Mouse (Mus musculus): ENCODE results near the gene Esf1. TPM values are rescaled to one million over a fixed set of nuclear protein-coding genes. Genes with fewer than 3 reads are reported as not detected.
"Not testable (repeated sequence)": the region's sequence is repeated elsewhere in the genome, so short reads cannot be mapped to it uniquely, and the experiment has no call there.

Gene Esf1
- total RNA-seq, 2 experiments from 2014 or later: 20.0 to 23.5 TPM

GRCm38 (mm10) chr2:140125516-140125915 lies 44.8 kb downstream of the Esf1 start:
- no peak for DNase-seq (ENCODE audit: low spot score in 2 of 2)
- TF ChIP-seq CTCF (conservative IDR thresholded peaks at IDR 0.05): peak; percentile 24
- no peak overlapping the region for H3K4me3 ChIP-seq
- no peak overlapping the region for H3K27ac ChIP-seq

- TF ChIP-seq CTCF (conservative IDR thresholded peaks at IDR 0.05): no peak; the same call in 1 of the 2 replicates
- peak; percentile 62 to 74 for DNase-seq (ENCODE audit: low spot score in 2 of 2)
- H3K27ac ChIP-seq: peak overlapping the region; percentile 43; the same call in 1 of the 2 replicates
- H3K4me3 ChIP-seq: no peak overlapping the region
Measured at GRCm38 (mm10) chr2:140113851-140114250, 56.5 kb downstream of the Esf1 start.

- Histone ChIP-seq H3K27ac (no peak overlapping the region), H3K4me3 (no peak overlapping the region)
- TF ChIP-seq CTCF (conservative IDR thresholded peaks at IDR 0.05): no peak
- no peak for DNase-seq (ENCODE audit: low spot score in 2 of 2)
Measured at GRCm38 (mm10) chr2:140108945-140109344, 61.4 kb downstream of the Esf1 start.

GRCm38 (mm10) chr2:140107641-140108040 lies 62.7 kb downstream of the Esf1 start:
- no peak overlapping the region for H3K27ac ChIP-seq
- no peak overlapping the region for H3K4me3 ChIP-seq
- DNase-seq (ENCODE audit: low spot score in 2 of 2): no peak
- TF ChIP-seq CTCF (conservative IDR thresholded peaks at IDR 0.05): no peak

- Histone ChIP-seq H3K27ac (no peak overlapping the region), H3K4me3 (no peak overlapping the region)
- no peak for TF ChIP-seq CTCF (conservative IDR thresholded peaks at IDR 0.05)
- DNase-seq (ENCODE audit: low spot score in 2 of 2): peak in 1 of 2 experiments; percentile 3
Measured at GRCm38 (mm10) chr2:140104951-140105350, 65.4 kb downstream of the Esf1 start.

GRCm38 (mm10) chr2:140100551-140101474 lies 69.6 kb downstream of the Esf1 start:
- Histone ChIP-seq H3K27ac (no peak overlapping the region), H3K4me3 (no peak overlapping the region)
- DNase-seq (ENCODE audit: low spot score in 2 of 2): no peak
- TF ChIP-seq CTCF (conservative IDR thresholded peaks at IDR 0.05): no peak

- TF ChIP-seq CTCF (conservative IDR thresholded peaks at IDR 0.05): no peak
- Histone ChIP-seq H3K4me3 (no peak overlapping the region), H3K27ac (no peak overlapping the region)
- no peak for DNase-seq (ENCODE audit: low spot score in 2 of 2)
Measured at GRCm38 (mm10) chr2:140099971-140100370, 70.4 kb downstream of the Esf1 start.

- no peak for DNase-seq (ENCODE audit: low spot score in 2 of 2)
- TF ChIP-seq CTCF (conservative IDR thresholded peaks at IDR 0.05): no peak
- H3K27ac ChIP-seq: no peak overlapping the region
- H3K4me3 ChIP-seq: no peak overlapping the region
Measured at GRCm38 (mm10) chr2:140097131-140097591, 73.2 kb downstream of the Esf1 start.

- TF ChIP-seq CTCF (conservative IDR thresholded peaks at IDR 0.05): no peak
- H3K27ac ChIP-seq: no peak overlapping the region
- no peak overlapping the region for H3K4me3 ChIP-seq
- no peak for DNase-seq (ENCODE audit: low spot score in 2 of 2)
Measured at GRCm38 (mm10) chr2:140096034-140096433, 74.3 kb downstream of the Esf1 start.

GRCm38 (mm10) chr2:140093433-140093832 lies 76.9 kb downstream of the Esf1 start:
- Histone ChIP-seq H3K27ac (peak overlapping the region; percentile 20; the same call in 1 of the 2 replicates), H3K4me3 (no peak overlapping the region)
- DNase-seq (ENCODE audit: low spot score in 2 of 2): peak in 1 of 2 experiments; percentile 21
- TF ChIP-seq CTCF (conservative IDR thresholded peaks at IDR 0.05): no peak

- DNase-seq (ENCODE audit: low spot score in 2 of 2): no peak
- no peak overlapping the region for H3K27ac ChIP-seq
- TF ChIP-seq CTCF (conservative IDR thresholded peaks at IDR 0.05): no peak
- no peak overlapping the region for H3K4me3 ChIP-seq
Measured at GRCm38 (mm10) chr2:140084245-140084644, 86.1 kb downstream of the Esf1 start.

GRCm38 (mm10) chr2:140080747-140081577 lies 89.4 kb downstream of the Esf1 start:
- TF ChIP-seq CTCF (conservative IDR thresholded peaks at IDR 0.05): no peak
- no peak overlapping the region for H3K4me3 ChIP-seq
- DNase-seq (ENCODE audit: low spot score in 2 of 2): no peak
- no peak overlapping the region for H3K27ac ChIP-seq

GRCm38 (mm10) chr2:140079284-140079683 lies 91.1 kb downstream of the Esf1 start:
- H3K4me3 ChIP-seq; H3K27ac ChIP-seq; DNase-seq (ENCODE audit: low spot score in 2 of 2): not testable (repeated sequence)
